Mouse (Mus musculus): ENCODE data around the gene Nek7.

Gene Nek7

GRCm38 (mm10) chr1:138571565-138572361 lies 48.2 kb downstream of the Nek7 start:
- in situ Hi-C loops (cut with MboI, MseI): no loop called here

- in situ Hi-C loops (cut with MboI, MseI): no loop called here
These were observed 48.9 kb downstream of the Nek7 start for GRCm38 (mm10) chr1:138571038-138571441.

GRCm38 (mm10) chr1:138568434-138569232 lies 51.3 kb downstream of the Nek7 start:
- in situ Hi-C loops (cut with MboI, MseI): no loop called here

GRCm38 (mm10) chr1:138567946-138568345 lies 52.0 kb downstream of the Nek7 start:
- in situ Hi-C loops (cut with MboI, MseI): no loop called here

GRCm38 (mm10) chr1:138564677-138565076 lies 55.3 kb downstream of the Nek7 start:
- in situ Hi-C loops (cut with MboI, MseI): no loop called here

GRCm38 (mm10) chr1:138560733-138561132 lies 59.2 kb downstream of the Nek7 start:
- in situ Hi-C loops (cut with MboI, MseI): no loop called here

- in situ Hi-C loops (cut with MboI, MseI): no loop called here
These were observed 60.5 kb downstream of the Nek7 start for GRCm38 (mm10) chr1:138559213-138560101.

- in situ Hi-C loops (cut with MboI, MseI): no loop called here
These were observed 61.6 kb downstream of the Nek7 start for GRCm38 (mm10) chr1:138558342-138558741.

GRCm38 (mm10) chr1:138554926-138555325 lies 65.0 kb downstream of the Nek7 start:
- in situ Hi-C loops (cut with MboI, MseI): loop anchor here (5.0 kb wide), 1 partner anchor 223 kb away; no protein-coding TSS in a partner anchor

- in situ Hi-C loops (cut with MboI, MseI): loop anchor here (5.0 kb wide), 1 partner anchor 218 kb away; no protein-coding TSS in a partner anchor
These were observed 69.8 kb downstream of the Nek7 start for GRCm38 (mm10) chr1:138550184-138550583.

- in situ Hi-C loops (cut with MboI, MseI): no loop called here
These were observed 77.8 kb downstream of the Nek7 start for GRCm38 (mm10) chr1:138542170-138542515.

GRCm38 (mm10) chr1:138541495-138542169 lies 78.3 kb downstream of the Nek7 start:
- in situ Hi-C loops (cut with MboI, MseI): no loop called here

- in situ Hi-C loops (cut with MboI, MseI): no loop called here
These were observed 80.2 kb downstream of the Nek7 start for GRCm38 (mm10) chr1:138539713-138540112.

- in situ Hi-C loops (cut with MboI, MseI): no loop called here
These were observed 81.7 kb downstream of the Nek7 start for GRCm38 (mm10) chr1:138538217-138538616.

- in situ Hi-C loops (cut with MboI, MseI): no loop called here
These were observed 84.0 kb downstream of the Nek7 start for GRCm38 (mm10) chr1:138535758-138536574.

GRCm38 (mm10) chr1:138530604-138531003 lies 89.3 kb downstream of the Nek7 start:
- in situ Hi-C loops (cut with MboI, MseI): no loop called here

- in situ Hi-C loops (cut with MboI, MseI): no loop called here
These were observed 96.0 kb downstream of the Nek7 start for GRCm38 (mm10) chr1:138523962-138524361.

GRCm38 (mm10) chr1:138518235-138518634 lies 101.7 kb downstream of the Nek7 start:
- in situ Hi-C loops (cut with MboI, MseI): loop anchor here (10.0 kb wide), 1 partner anchor 1983 kb away; no protein-coding TSS in a partner anchor

GRCm38 (mm10) chr1:138517360-138518099 lies 102.4 kb downstream of the Nek7 start:
- in situ Hi-C loops (cut with MboI, MseI): loop anchor here (10.0 kb wide), 1 partner anchor 1983 kb away; no protein-coding TSS in a partner anchor
